Mouse (Mus musculus) urinary bladder, postnatal 25 days (tissue): ENCODE results near the gene Tmem150a.

Experiments used
- DNase-seq: peaks from one replicate; pipeline ENCODE4 v3.0.0; 2022; ENCODE audit warnings: low spot score

Gene Tmem150a

GRCm38 (mm10) chr6:72352636-72353405, 2.4 kb upstream of the Tmem150a start:
- no peak for DNase-seq

- DNase-seq: no peak
Measured at GRCm38 (mm10) chr6:72354025-72354424, 1.2 kb upstream of the Tmem150a start.

GRCm38 (mm10) chr6:72356001-72356532, 820 bp downstream of the Tmem150a start:
- no peak for DNase-seq

GRCm38 (mm10) chr6:72357164-72358079, 2.2 kb downstream of the Tmem150a start:
- DNase-seq: no peak

DNA sequence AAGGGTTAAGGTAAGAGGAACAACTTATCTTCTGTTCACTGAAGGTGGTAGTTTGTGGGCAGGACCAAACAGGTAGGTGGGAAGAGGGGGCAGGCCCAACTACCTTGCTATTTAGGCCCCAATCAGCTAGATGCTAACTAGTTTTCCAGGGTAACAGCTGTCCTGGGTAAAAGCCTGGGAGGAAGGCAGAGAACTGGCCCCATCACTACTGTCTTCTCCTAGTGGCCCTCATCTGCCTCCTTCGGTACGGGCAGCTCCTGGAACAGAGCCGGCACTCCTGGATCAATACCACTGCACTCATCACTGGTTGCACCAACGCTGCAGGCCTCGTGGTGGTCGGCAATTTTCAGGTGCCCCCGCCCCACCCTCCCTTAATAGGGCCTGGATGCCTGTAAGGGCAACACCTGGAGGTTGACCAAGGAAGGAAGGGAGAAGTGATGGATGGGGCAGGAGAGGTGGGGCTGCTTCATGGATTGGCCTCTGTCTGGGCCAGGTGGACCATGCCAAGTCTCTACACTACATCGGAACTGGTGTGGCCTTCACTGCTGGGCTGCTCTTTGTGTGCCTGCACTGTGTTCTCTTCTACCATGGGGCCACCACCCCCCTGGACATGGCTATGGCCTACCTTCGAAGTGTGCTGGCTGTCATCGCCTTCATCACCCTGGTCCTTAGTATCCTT, 3.0 kb downstream of the Tmem150a start:
- DNase-seq: no peak

GRCm38 (mm10) chr6:72359343-72359742, 4.1 kb downstream of the Tmem150a start:
- no peak for DNase-seq

DNA sequence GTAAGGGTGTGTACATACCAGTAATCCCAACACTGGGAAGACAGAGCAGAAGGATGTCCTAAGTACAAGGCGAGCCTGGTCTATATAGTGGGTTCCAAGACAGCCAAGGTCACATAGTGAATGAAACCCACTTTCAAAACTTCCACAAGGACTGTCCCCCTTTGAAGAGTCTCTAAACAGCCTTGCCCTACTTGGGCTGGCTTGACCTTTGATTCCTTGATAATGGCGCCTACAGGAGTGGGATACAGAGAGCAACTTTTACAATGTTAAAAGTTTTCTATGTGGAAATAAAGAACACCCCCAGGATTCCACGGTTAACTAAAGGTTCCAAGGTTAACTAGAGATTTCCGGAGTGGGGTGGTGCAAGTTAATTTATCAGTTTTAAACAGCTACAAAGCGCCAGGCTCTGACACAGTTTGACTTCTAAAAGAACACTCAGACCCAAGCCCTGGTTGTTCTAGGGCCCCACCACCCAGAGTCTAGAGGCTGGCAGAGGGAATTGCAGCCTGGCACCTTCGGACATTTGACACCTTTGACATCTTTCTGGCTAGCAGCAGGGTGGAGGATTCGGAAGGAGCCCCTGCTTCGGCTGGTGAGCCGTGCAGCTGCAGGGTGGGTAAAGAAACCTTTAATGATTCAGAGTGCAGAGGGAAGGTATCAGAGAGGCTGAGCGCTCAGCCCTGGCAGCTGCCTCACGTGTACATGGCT, 4.8 kb downstream of the Tmem150a start:
- no peak for DNase-seq

DNA sequence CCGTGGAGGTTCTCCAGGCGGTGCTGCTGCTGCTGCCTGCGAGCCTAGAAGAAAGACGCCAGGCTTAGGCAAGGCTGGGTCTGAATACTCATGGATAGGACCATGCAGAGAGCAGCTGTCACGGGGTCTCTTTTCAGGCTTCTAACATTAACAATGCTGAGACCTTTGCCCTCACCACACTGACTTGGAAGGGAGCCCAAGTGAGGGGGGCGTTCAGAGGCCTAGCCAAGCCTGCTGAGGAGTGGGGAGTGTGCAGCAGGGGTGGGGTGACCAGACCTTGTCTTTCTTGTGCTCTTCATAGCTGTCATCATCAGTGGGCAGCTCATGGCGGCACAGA, 5.3 kb downstream of the Tmem150a start:
- no peak for DNase-seq

- no peak for DNase-seq
Measured at GRCm38 (mm10) chr6:72361121-72361551, 5.9 kb downstream of the Tmem150a start.

GRCm38 (mm10) chr6:72362132-72363028, 7.1 kb downstream of the Tmem150a start:
- peak; percentile 85 for DNase-seq

GRCm38 (mm10) chr6:72364009-72364408, 8.8 kb downstream of the Tmem150a start:
- DNase-seq: no peak

DNA sequence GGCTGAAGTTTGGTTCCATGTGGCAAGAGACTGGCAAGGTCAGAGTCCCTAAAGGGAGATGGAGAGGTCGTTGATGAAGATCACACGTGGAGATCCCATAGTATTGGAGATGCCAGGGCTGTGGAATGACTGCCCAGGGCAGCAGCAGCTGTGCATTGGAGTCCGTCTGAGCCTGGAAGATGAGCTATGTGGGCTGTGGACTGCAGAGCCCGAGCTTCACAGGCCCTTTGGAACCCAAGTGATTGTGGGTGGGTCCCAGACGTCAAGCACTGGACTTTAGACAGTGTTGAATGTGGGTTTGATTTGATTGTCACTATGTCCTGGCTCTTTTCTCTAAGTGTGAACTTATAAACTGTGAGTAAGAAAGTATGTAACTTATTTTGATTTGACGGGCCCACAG, 9.7 kb downstream of the Tmem150a start:
- no peak for DNase-seq

DNA sequence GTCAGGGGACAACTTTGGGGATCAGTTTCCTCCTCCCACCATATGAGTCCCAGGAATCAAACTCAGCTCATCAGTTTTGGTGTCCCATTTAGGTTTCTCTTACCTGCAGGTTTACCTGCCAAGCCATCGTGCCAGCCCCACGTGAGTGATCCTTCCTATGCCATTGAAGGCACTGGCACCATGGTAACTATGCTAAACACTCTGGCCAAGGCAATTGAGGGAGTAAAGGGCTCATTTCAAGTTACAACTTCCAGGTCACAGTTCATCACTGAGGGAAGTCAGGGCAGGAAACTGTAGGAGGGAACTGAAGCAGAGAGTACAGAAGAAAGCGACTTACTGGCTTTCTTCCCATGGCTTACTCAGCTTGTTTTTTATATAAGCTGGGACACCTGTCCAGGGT, 11.1 kb downstream of the Tmem150a start:
- no peak for DNase-seq

DNA sequence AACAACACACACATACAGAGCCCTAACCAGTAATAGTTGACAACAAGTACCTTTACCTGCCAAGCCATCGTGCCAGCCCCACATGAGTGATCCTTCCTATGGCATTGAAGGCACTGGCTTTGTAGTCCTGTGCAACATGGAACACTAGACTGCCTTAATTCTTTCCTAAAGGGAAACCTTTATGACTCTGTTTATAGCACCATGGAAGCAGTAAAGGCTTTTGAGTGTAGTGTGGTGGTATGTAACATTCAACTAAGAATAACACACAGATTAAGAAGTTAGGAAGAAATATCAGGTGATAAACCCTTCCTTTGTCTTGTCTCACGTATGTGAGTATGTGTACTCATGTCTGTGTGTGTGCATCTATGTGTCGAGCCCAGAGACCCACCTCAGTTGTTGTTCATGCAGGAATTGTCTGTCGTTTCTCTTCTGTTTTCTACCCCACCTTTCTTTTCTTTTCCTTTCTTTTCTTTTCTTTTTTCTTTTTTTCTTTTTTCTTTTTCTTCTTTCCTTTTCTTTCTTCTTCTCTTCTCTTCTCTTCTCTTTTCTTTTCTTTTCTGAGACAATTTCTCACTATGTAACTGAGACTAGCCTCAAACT, 11.7 kb downstream of the Tmem150a start, which contains the start of gene Rnf181:
Gene Rnf181 (minus strand): TSS at position 113 of the 600 bp plus-strand sequence.
- DNase-seq: no peak

DNA sequence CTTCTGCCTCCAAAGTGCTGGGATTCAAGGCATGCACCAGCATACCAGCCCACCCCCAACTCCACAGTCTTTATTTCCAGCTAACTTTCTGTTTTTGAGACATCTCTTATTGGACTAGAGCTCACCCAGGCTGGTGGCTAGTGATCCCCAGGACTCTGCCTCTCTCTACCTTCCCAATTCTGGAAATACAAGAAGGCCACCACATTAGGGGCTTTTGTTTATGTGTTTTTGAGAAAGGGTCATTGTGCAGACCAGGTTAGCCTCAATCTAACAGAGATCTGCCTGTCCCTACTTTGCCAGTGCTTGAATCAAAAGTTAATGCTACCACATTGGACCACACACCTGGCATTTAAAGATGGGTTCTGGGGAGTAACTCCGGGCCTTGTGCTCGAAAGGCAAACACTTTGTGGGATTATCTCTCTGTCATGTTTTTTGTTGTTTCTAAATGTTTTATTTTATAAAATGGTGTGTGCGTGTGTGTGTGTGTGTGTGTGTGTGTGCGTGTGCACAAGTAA, 12.3 kb downstream of the Tmem150a start:
- no peak for DNase-seq

GRCm38 (mm10) chr6:72369557-72369956, 14.3 kb downstream of the Tmem150a start:
- no peak for DNase-seq

GRCm38 (mm10) chr6:72370091-72370490, 14.8 kb downstream of the Tmem150a start:
- no peak for DNase-seq

DNA sequence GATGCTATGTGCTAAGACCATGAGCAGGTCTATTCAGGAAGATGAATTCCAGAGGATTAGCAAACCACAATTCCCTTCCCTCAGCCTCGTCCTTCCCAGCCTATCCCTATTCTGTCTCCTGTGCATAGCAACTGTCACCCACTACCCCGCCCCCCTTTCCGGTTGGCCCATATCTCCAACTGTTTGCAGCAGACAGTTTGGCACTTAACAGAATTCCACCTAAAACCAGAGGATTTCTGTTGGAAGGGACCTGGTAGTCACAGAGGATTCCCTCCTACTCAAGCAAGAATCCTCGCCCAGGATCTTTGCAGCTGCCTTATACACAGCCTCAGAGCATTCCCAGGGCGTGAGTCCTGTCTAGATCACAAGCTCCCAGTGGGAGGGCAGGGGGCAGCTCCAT, 15.9 kb downstream of the Tmem150a start:
- no peak for DNase-seq

DNA sequence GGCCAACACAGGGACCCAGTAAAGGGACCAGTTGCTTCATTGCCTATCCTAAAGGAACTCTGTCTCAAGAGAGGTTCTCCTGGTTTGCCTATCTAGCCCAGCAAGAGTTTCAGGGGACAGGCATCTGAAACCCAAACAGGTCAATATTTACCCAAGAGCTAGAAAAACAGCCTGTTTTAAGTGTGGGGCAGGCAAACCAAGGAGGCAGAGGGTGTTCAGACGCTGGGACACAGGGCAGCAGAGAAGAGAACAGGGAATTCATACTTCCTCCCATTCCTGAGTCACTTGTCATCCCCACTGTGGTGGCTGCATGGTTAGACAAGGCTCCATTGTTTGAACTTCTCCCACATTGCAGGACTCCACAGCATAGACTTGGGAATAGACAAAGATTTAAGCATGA, 16.3 kb downstream of the Tmem150a start:
- no peak for DNase-seq

DNA sequence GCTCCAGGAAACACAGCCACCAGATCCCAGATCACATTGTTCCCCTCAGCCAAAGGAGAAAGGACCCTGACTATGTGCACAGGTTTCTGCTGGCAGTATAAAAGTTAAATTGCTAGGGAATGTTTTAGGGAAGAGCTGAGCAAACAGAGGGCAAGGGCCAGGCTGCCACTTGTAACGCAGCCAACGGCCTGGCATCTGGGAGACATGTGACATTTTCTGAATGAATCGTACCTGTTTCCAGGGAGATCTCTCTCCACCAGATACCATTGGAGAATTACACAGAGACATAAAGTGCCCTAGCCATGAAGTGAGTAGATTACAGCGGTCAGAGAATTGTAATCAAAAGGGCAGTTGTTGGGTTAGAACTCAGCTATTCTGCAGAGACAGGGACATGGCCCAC, 17.9 kb downstream of the Tmem150a start:
- DNase-seq: no peak
